Mouse (Mus musculus): ENCODE data around the gene Nrip2. TPM values are rescaled to one million over a fixed set of nuclear protein-coding genes. Genes with fewer than 3 reads are reported as not detected.

Nrip2 gene
- total and polyA plus RNA-seq, 3 experiments, result 0.13 to 1.3 TPM; not detected in 1

GRCm38 (mm10) chr6:128461606-128462005 lies 62.5 kb downstream of the Nrip2 start:
- Histone ChIP-seq H3K9ac (ENCODE audit: insufficient read depth, low read depth) (no peak overlapping the region), H3K36me3 (replicated peaks in 1 of 2; ENCODE audit: control insufficient read depth in 1 of 2, insufficient read depth in 1 of 2, low read length in 1 of 2) (no peaks in the 10 kb centered on the region), H3K4me3 (replicated peaks in 1 of 3; ENCODE audit: low read depth in 2 of 3, low read length in 2 of 3, poor library complexity in 1 of 3) (no peak overlapping the region), H3K27ac (ENCODE audit: insufficient read depth, low read depth) (no peak overlapping the region), H3K27me3 (replicated peaks) (no peaks in the 10 kb centered on the region), H3K79me2 (replicated peaks; ENCODE audit: control insufficient read depth, extremely low read depth, insufficient read depth, poor library complexity, severe bottlenecking) (no peaks in the 10 kb centered on the region), H3K4me1 (ENCODE audit: control insufficient read depth in 1 of 2, insufficient read depth in 2 of 2) (peaks cover 3 to 24% of the 10 kb centered on the region in 2 experiments; a peak in 3 of 4 replicates), H3K4me2 (ENCODE audit: insufficient read depth, low read depth, poor library complexity, severe bottlenecking) (no peak overlapping the region), H3K9me3 (replicated peaks; ENCODE audit: low read length) (no peaks in the 10 kb centered on the region)
- TF ChIP-seq EP300 (IDR thresholded peaks at IDR 0.05; ENCODE audit: low read length) (peak; percentile 49; the same call in 1 of the 2 replicates), RCOR1 (conservative IDR thresholded peaks at IDR 0.05; ENCODE audit: low read depth, low read length) (no peak), POLR2AphosphoS2 (IDR thresholded peaks at IDR 0.05; ENCODE audit: low read depth, low read length) (no peak), ZKSCAN1 (IDR thresholded peaks at IDR 0.05; ENCODE audit: borderline replicate concordance, low read depth, low read length) (no peak), BHLHE40 (IDR thresholded peaks at IDR 0.05; ENCODE audit: low read depth, low read length) (no peak), POLR2A (IDR thresholded peaks at IDR 0.05; ENCODE audit: low read depth, low read length) (no peak)
- in situ Hi-C loops (cut with MboI; ENCODE audit: low pct_ligation_motif_present, low pct_unique_long_range_greater_than_20kb, low sequenced_read_pairs), result no loop called here
- dilution Hi-C loops (cut with MboI; ENCODE audit: extremely low pct_ligation_motif_present, extremely low pct_unique_long_range_greater_than_20kb, low sequenced_read_pairs), result no loop called here
- DNase-seq (ENCODE audit: extremely low read depth), result no peak

- Histone ChIP-seq H3K27ac (ENCODE audit: insufficient read depth, low read depth) (no peak overlapping the region), H3K79me2 (replicated peaks; ENCODE audit: control insufficient read depth, extremely low read depth, insufficient read depth, poor library complexity, severe bottlenecking) (no peaks in the 10 kb centered on the region), H3K4me2 (ENCODE audit: insufficient read depth, low read depth, poor library complexity, severe bottlenecking) (no peak overlapping the region), H3K4me1 (ENCODE audit: control insufficient read depth in 1 of 2, insufficient read depth in 2 of 2) (peaks cover 3 to 17% of the 10 kb centered on the region in 2 experiments; a peak in 3 of 4 replicates), H3K9ac (ENCODE audit: insufficient read depth, low read depth) (no peak overlapping the region), H3K27me3 (replicated peaks) (no peaks in the 10 kb centered on the region), H3K4me3 (replicated peaks in 1 of 3; ENCODE audit: low read depth in 2 of 3, low read length in 2 of 3, poor library complexity in 1 of 3) (no peak overlapping the region), H3K36me3 (replicated peaks in 1 of 2; ENCODE audit: control insufficient read depth in 1 of 2, insufficient read depth in 1 of 2, low read length in 1 of 2) (no peaks in the 10 kb centered on the region), H3K9me3 (replicated peaks; ENCODE audit: low read length) (peaks cover 3% of the 10 kb centered on the region)
- TF ChIP-seq CTCF (conservative IDR thresholded peaks at IDR 0.05 in 1 of 2, IDR thresholded peaks at IDR 0.05 in 1 of 2; ENCODE audit: low read depth in 2 of 2, low read length in 2 of 2) (no peak), HCFC1 (IDR thresholded peaks at IDR 0.05; ENCODE audit: low read depth, low read length) (no peak), PAX5 (IDR thresholded peaks at IDR 0.05; ENCODE audit: low read length) (no peak), MAX (IDR thresholded peaks at IDR 0.05; ENCODE audit: low read length) (no peak), ZNF384 (IDR thresholded peaks at IDR 0.05; ENCODE audit: low read depth, low read length) (no peak), CHD2 (IDR thresholded peaks at IDR 0.05; ENCODE audit: low read length) (no peak), BHLHE40 (IDR thresholded peaks at IDR 0.05; ENCODE audit: low read depth, low read length) (no peak), MAFK (IDR thresholded peaks at IDR 0.05; ENCODE audit: insufficient replicate concordance, low read length) (no peak), CHD1 (IDR thresholded peaks at IDR 0.05; ENCODE audit: low read depth, low read length) (no peak), JUND (conservative IDR thresholded peaks at IDR 0.05; ENCODE audit: low read depth, low read length) (no peak), RCOR1 (conservative IDR thresholded peaks at IDR 0.05; ENCODE audit: low read depth, low read length) (no peak), MYC (IDR thresholded peaks at IDR 0.05; ENCODE audit: low read depth, low read length) (no peak)
- dilution Hi-C loops (cut with MboI; ENCODE audit: extremely low pct_ligation_motif_present, extremely low pct_unique_long_range_greater_than_20kb, low sequenced_read_pairs) (no loop called here), in situ Hi-C loops (cut with MboI; ENCODE audit: low pct_ligation_motif_present, low pct_unique_long_range_greater_than_20kb, low sequenced_read_pairs) (no loop called here)
- DNase-seq (ENCODE audit: extremely low read depth), result no peak
Observed at GRCm38 (mm10) chr6:128464996-128465395, 65.9 kb downstream of the Nrip2 start.

Other genes with a start within 250 kb of the Nrip2 start
- not detected in 2 replicates for gene Tead4, start 98.5 kb upstream of the Nrip2 start, total RNA-seq (2012; rRNA removed)
- not detected in 2 replicates for gene Tead4, start 98.5 kb upstream of the Nrip2 start, total RNA-seq (2014; rRNA removed)
- gene Tead4, start 98.5 kb upstream of the Nrip2 start, polyA plus RNA-seq (2012; ENCODE audit: insufficient read length, low read depth), result 0.15 TPM in 1 of 2 replicates, not detected in the other
- 4.9 and 5.5 TPM in 2 replicates for gene Tulp3, start 43.4 kb upstream of the Nrip2 start, total RNA-seq (2012; rRNA removed)
- 3.7 and 5.6 TPM in 2 replicates for gene Tulp3, start 43.4 kb upstream of the Nrip2 start, total RNA-seq (2014; rRNA removed)
- 11.5 and 13.1 TPM in 2 replicates for gene Tulp3, start 43.4 kb upstream of the Nrip2 start, polyA plus RNA-seq (2012; ENCODE audit: insufficient read length, low read depth)
- gene Rhno1, start 36.4 kb upstream of the Nrip2 start, total RNA-seq (2012; rRNA removed), result 28.7 and 34.9 TPM in 2 replicates
- gene Rhno1, start 36.4 kb upstream of the Nrip2 start, total RNA-seq (2014; rRNA removed), result 18.5 and 19.3 TPM in 2 replicates
- gene Rhno1, start 36.4 kb upstream of the Nrip2 start, polyA plus RNA-seq (2012; ENCODE audit: insufficient read length, low read depth), result 53.4 and 60.0 TPM in 2 replicates
- gene Foxm1, start 36.3 kb upstream of the Nrip2 start, total RNA-seq (2012; rRNA removed), result 14.3 and 16.8 TPM in 2 replicates
- 5.8 and 6.0 TPM in 2 replicates for gene Foxm1, start 36.3 kb upstream of the Nrip2 start, total RNA-seq (2014; rRNA removed)
- gene Foxm1, start 36.3 kb upstream of the Nrip2 start, polyA plus RNA-seq (2012; ENCODE audit: insufficient read length, low read depth), result 32.5 and 41.0 TPM in 2 replicates
- 0.13 TPM in 1 of 2 replicates, not detected in the other for gene Tex52, start 23.8 kb upstream of the Nrip2 start, total RNA-seq (2012; rRNA removed)
- gene Tex52, start 23.8 kb upstream of the Nrip2 start, total RNA-seq (2014; rRNA removed), result not detected in 2 replicates
- not detected in 2 replicates for gene Tex52, start 23.8 kb upstream of the Nrip2 start, polyA plus RNA-seq (2012; ENCODE audit: insufficient read length, low read depth)
- not detected in 2 replicates for gene Gm44596, start 23.8 kb upstream of the Nrip2 start, total RNA-seq (2012; rRNA removed)
- gene Gm44596, start 23.8 kb upstream of the Nrip2 start, total RNA-seq (2014; rRNA removed), result not detected in 2 replicates
- gene Gm44596, start 23.8 kb upstream of the Nrip2 start, polyA plus RNA-seq (2012; ENCODE audit: insufficient read length, low read depth), result not detected in 2 replicates
- 16.8 and 17.9 TPM in 2 replicates for gene Itfg2, start 25.6 kb downstream of the Nrip2 start, total RNA-seq (2012; rRNA removed)
- gene Itfg2, start 25.6 kb downstream of the Nrip2 start, total RNA-seq (2014; rRNA removed), result 5.3 and 8.0 TPM in 2 replicates
- gene Itfg2, start 25.6 kb downstream of the Nrip2 start, polyA plus RNA-seq (2012; ENCODE audit: insufficient read length, low read depth), result 45.1 and 45.3 TPM in 2 replicates
- 265 and 319 TPM in 2 replicates for gene Fkbp4, start 39.4 kb downstream of the Nrip2 start, total RNA-seq (2012; rRNA removed)
- gene Fkbp4, start 39.4 kb downstream of the Nrip2 start, total RNA-seq (2014; rRNA removed), result 190 and 198 TPM in 2 replicates
- gene Fkbp4, start 39.4 kb downstream of the Nrip2 start, polyA plus RNA-seq (2012; ENCODE audit: insufficient read length, low read depth), result 304 and 366 TPM in 2 replicates
- gene Pzp, start 127.4 kb downstream of the Nrip2 start, total RNA-seq (2012; rRNA removed), result not detected in 2 replicates
- gene Pzp, start 127.4 kb downstream of the Nrip2 start, total RNA-seq (2014; rRNA removed), result not detected in 2 replicates
- gene Pzp, start 127.4 kb downstream of the Nrip2 start, polyA plus RNA-seq (2012; ENCODE audit: insufficient read length, low read depth), result not detected in 2 replicates
- not detected in 2 replicates for gene A2ml1, start 182.3 kb downstream of the Nrip2 start, total RNA-seq (2012; rRNA removed)
- not detected in 2 replicates for gene A2ml1, start 182.3 kb downstream of the Nrip2 start, total RNA-seq (2014; rRNA removed)
- gene A2ml1, start 182.3 kb downstream of the Nrip2 start, polyA plus RNA-seq (2012; ENCODE audit: insufficient read length, low read depth), result not detected in 2 replicates
- not detected in 2 replicates for gene Klrb1a, start 224.2 kb downstream of the Nrip2 start, total RNA-seq (2012; rRNA removed)
- not detected in 2 replicates for gene Klrb1a, start 224.2 kb downstream of the Nrip2 start, total RNA-seq (2014; rRNA removed)
- gene Klrb1a, start 224.2 kb downstream of the Nrip2 start, polyA plus RNA-seq (2012; ENCODE audit: insufficient read length, low read depth), result not detected in 2 replicates

Data from CH12.LX (cell line).